Mouse (Mus musculus): ENCODE measurements around the gene Grk3.

DNA sequence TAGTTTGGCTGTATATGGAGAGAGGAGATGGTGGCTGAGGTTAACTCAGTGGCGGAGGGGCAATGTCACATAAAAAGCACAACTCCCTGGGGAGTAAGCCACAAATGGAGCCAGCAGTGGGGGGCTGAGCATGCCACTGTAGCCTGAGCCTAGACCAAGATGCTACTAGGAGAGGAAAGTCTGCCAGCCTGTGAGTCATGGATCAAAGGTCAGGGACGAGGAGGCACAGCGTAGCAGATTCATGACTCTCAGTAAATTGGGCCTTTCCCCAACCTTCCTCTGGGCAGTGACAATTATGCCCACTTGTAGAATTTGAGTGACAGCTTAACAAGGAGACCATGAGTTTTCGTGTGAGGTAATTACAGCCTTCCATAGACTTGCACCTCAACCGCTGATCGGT is 33.7 kb downstream of the Grk3 start:
- TF ChIP-seq CTCF (IDR thresholded peaks at IDR 0.05; ENCODE audit: low read depth) (no peak), EP300 (optimal IDR thresholded peaks at IDR 0.05) (no peak)
